Mouse (Mus musculus) gastrocnemius, adult 8-10 months (tissue): Measurements from ENCODE around the gene Chrm1. TPM values are rescaled to one million over a fixed set of nuclear protein-coding genes. Genes with fewer than 3 reads are reported as not detected.

Experiments used
- DNase-seq, 2 experiments: peaks; one replicate each; pipeline ENCODE4 v3.0.0; 2022; ENCODE audit warnings: low spot score in 2 of 2
- total RNA-seq, 4 experiments: library from RNA; stranded (reverse); gene quantifications; 2 replicates each; pipeline ENCODE4 v1.2.4; 2022

Gene Chrm1
- total RNA-seq, 4 experiments from 2014 or later, result not detected

DNA sequence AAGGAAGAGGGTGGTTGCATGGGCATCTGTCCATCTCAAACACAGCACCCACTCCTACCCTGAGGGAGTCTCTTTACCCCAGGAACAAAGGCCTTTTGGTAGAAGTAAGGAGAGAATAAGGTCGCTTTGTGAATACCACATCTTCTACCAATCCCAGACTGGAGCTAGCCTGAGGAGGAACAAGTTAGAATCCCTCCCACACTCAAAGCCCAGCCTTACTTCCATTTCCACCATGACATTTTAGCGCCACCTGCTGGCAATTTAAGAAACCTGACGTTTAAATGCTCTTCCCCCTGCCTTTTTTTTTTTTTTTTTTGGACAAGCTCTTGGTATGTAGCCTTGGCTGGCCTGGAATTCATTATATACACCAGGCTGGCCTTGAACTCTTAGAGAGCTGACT, 19.4 kb downstream of the Chrm1 start:
- DNase-seq, result peak in 1 of 2 experiments; percentile 9

- DNase-seq, result no peak
Observed at GRCm38 (mm10) chr19:8683627-8684026, 20.0 kb downstream of the Chrm1 start.

DNA sequence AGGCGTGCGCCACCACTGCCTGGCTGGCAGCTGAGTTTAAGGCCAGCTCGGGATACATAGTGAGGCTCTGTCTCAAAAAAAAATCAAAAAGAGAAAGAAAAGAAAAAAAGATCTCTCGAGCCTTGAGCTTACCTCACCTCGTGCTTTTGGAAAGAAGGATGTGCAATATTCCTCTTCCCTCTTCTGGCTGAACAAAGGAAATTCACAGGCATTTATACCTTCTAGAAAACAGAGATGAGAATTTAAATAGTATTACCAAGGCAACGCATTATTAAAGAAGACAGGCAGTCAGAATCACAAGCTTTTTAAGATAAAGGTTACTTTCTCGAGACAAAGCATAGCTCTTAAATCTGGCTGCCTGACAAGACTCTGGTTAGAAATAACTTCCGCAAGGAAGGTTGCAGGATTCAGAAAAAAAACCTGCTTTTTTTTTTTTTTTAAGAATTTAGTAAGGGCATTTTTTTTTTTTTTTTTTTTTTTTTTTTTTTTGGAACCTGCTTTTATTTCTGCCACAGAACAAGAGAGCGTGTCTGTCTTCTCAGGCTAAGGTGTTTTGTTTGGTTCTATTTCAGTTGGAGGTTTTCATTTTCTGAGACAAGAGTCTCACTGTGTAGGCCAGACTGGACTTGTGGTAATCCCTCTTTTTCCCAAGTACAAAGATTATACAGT, 28.4 kb downstream of the Chrm1 start:
- no peak for DNase-seq

DNA sequence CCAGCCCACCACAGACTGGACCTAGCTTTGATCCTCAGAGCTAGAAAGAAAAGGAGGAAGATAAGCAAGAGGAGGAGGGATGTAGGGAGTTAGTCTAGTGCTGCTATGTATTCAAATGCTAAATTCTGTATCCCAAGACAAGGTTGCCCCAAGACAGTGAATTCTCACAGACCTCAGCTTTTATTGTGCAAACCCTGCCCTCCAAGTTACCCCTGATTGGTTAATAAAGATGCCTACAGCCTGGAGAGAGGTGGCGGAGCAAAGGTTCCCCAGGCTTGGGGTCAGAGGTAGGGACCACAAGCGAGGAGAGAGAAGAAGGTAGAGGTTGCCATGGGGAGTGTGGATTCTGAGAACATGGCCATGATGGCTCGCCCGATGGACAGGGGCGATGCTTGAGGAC, 29.2 kb downstream of the Chrm1 start:
- no peak for DNase-seq

DNA sequence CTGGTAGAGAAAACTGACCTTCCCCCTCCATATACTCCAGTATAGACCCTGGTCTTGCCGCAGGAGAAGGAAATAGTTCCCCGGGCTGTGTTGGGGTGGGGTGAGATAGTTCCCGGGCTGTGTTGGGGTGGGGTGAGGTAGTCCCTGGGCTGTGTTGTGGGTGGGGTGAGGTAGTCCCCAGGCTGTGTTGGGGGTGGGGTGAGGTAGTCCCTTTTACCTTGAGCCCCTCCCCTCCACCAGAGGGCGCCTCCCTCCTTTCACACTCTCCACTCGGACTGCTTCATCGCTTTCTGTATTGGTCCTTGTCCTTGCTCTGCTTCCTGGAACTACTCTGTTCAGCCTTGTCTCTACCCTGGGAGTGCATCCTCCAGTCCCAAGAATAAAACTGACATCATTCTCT, 31.7 kb downstream of the Chrm1 start:
- no peak for DNase-seq

- DNase-seq, result no peak
Observed at GRCm38 (mm10) chr19:8699652-8700051, 36.1 kb downstream of the Chrm1 start.

- DNase-seq, result no peak
Observed at GRCm38 (mm10) chr19:8702458-8702857, 38.9 kb downstream of the Chrm1 start.

- DNase-seq, result no peak
Observed at GRCm38 (mm10) chr19:8703571-8703970, 40.0 kb downstream of the Chrm1 start.

DNA sequence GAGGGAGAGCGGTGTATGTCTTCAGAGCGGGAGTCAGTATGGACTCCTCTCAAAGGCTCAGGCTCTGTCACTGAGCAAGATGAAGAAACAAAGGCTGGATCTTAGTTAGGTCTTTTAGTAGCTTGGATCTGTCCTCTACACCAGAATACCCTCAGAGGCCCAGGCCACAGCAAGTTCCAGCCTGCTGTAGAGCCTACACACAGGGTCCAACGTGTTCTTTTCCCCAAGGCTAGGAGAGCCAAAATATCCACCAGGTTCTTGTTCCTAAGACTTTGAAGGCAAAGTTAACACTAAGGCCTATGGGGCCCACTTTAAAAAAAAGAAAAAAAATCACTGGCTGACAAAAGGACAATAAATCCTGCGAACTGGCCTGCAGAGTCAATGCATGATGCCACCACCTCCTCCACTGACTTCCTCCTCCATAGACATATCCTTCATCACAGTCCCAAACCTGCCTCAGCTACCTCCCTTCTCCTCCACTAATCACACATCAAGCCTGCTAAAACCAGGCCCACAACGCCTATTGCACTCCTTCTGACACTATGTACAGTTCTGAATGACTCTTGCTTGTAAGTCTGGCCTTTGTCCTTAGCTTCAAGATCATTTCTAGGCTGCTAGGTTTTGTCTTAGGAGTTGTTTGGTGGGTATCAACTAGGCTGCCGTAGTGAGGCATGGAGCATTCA, 41.6 kb downstream of the Chrm1 start:
- no peak for DNase-seq

GRCm38 (mm10) chr19:8706132-8706667, 42.6 kb downstream of the Chrm1 start:
- DNase-seq, result no peak

DNA sequence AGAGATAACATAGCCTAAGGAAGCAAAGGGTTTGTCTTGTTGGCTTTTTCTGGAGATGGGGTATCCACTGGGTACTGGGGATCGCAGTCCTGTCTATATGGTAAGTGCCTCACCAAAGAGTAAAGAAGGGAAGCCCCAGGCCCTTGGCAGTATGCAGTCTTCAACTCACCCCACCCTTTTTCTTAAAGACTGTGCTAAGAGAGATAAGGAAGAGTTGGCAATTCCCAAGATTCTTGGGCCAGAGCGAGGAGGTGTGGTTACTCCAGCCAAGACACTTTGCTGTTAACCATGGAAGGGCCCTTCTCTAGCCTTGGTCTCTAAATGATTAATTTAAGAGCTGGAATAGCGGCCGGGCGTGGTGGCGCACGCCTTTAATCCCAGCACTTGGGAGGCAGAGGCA, 43.3 kb downstream of the Chrm1 start:
- DNase-seq, result no peak

DNA sequence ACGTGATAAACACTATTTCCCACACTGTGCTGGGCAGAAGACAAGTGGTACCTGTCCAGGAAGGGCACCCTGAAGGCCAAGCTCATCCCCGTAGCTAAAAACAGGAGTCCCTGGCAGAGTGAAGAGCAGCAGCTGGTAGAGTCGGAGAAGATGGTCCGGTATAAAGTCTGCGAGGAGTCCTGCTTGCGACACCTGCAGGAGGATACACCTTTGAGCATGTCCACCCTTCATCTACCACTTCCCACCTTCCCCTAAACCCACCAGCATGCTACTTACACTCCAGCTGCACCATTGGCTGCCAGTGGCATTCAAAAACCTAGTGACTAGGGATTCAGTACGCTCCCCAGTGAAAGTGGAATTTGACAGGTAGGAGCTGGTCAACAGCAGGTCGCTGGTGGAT, 45.4 kb downstream of the Chrm1 start:
- DNase-seq, result no peak

- DNase-seq, result no peak
Observed at GRCm38 (mm10) chr19:8710057-8710456, 46.5 kb downstream of the Chrm1 start.

DNA sequence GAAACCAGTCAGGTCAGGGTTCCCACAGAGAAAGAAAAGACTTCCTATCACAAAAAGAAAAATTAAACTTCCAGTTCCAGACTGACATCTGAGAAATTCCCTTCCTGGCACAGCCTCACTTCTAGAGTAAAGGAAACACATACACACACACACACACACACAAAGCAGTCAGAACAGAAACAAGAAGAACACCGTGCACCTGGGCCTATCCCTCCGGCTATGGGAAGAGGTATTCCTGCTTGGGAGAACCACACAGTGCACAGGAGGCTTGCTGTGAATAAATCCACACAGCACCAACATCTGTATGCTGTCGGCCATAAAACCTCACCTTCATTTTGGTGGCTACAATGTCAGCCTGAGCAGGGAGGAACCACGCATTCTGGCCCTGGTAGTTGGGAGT, 47.9 kb downstream of the Chrm1 start:
- no peak for DNase-seq

- DNase-seq, result no peak
Observed at GRCm38 (mm10) chr19:8711949-8712869, 48.6 kb downstream of the Chrm1 start.

DNA sequence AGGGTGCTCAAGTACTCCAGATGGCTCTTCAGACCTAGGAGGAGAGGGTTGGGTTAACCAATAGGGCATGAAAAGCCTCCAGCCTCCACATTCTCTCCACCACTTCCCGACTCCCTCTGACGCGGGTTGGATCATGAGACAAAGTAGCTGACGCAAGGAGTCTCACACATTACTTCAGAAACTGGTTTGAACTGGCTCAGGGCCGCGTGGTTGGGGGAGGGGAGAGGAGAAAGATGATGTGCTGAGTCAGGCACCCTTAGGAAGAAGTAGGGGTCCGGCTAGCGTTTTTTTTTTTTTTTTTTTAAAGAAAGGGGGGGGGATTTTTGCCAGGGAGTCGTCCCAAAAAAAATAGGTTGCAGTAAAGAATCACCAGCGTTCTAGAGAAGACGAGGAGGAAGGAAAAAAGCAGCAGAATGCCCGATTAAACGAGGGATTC, 49.3 kb downstream of the Chrm1 start:
- peak; percentile 33 to 41 for DNase-seq

DNA sequence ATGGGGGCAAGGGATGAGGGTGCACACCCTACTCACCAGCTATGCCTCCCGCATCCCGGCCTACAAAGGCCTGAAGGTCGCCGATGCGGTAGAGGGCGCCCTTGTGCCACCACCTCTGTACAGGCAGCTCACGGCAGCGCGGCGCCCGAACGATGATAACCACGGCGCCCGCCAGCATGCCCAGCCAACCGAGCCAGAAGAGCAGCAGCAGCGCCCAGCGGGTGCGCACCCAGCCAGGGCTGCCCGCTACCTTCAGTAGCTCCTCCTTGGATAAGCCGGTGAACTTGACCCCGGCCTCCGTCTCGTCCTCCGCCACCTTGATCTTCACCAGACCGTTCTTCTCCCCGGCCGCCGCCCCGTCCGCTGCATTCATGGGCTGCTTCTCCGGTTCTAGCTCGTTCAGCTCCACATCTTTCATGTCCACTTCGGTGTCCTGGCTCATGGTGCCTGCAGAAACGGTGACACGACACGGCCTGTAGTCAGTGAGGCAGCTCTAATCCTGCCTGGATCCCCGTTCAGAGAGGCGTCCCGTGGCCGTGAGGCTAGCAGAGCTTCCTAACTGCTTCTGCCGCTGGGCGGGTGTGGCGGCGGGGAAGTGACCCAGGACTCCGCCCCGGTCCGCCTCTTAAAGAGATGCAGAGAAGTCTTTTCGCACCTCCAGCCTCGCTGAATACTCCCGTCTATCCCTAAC, 49.9 kb downstream of the Chrm1 start:
- peak; percentile 87 to 91 for DNase-seq

DNA sequence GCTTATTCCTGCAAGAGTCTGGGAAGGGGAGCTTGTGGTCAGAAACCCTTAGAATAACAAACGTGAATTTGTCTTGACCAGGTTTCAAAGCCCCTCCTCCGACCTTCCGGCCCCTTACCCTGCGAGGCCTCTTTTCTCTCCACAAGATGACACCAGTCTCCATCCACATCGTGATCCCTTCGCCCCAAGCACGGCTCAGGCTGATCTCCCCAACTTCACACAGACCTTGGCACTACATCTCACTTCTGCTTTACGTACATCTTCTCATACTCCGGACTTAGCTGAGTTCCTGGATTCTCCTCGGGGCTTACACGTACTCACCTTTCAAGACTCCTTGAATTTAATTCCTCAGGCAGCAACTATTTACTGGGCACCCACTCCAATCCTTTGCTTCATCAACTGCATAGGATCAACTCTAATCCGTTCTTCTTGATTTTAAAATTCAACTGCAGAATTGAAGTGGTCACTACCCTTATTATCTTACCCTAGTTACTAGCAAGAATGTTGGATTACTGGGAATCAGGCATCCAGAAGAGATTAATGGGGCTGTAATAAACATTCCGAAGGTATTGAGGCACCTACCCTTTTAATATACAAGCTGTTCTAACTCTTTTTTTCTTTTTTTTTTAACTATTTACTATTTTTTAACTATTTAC, 50.5 kb downstream of the Chrm1 start:
- DNase-seq, result no peak

- DNase-seq, result no peak
Observed at GRCm38 (mm10) chr19:8714653-8715481, 51.3 kb downstream of the Chrm1 start.
